Mouse (Mus musculus) erythroblast, embryonic 14.5 days (primary cell): ENCODE measurements around the gene Nle1.

Experiments used
- GATA1 ChIP-seq: IDR thresholded peaks from 2 replicates; pipeline ENCODE4 v1.6.1; 2012; ENCODE audit warnings: low read length, inconsistent platforms, mixed read lengths
- TAL1 ChIP-seq: IDR thresholded peaks from 3 replicates; pipeline ENCODE4 v1.6.1; 2012; ENCODE audit warnings: low read length, inconsistent platforms, mixed read lengths

DNA sequence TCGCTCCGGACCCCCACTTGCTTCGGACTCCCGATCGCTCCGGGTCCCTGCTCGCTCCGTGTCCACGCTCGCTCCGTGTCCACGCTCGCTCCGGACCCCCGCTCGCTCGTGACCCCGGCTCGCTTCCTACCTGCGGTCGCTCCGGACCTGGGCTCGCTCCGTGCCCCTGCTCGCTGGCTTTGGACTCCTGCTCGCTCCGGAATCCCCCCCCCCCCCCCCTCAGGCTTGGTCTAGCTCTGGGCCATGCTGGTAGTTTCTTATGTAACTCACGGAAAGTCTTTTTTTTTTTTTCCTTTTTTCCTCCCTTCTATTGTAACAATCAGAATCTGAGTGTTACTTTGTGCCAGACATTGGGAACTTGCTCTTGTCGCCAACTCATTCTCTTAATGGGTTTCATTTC lies 25.0 kb upstream of the Nle1 start:
- TF ChIP-seq GATA1 (no peak), TAL1 (no peak)
